Mouse (Mus musculus): ENCODE results near the gene Farsb.

GRCm38 (mm10) chr1:78510862-78511261 lies 22.2 kb upstream of the Farsb start, which contains the start of gene Mogat1:
- TF ChIP-seq MYC (IDR thresholded peaks at IDR 0.05; ENCODE audit: low read depth, low read length) (no peak), EP300 (IDR thresholded peaks at IDR 0.05; ENCODE audit: low read depth in 1 of 2, low read length in 2 of 2) (no peak), TCF12 (IDR thresholded peaks at IDR 0.05; ENCODE audit: low read depth, low read length) (no peak), CTCF (IDR thresholded peaks at IDR 0.05 in 2 of 3, conservative IDR thresholded peaks at IDR 0.05 in 1 of 3; ENCODE audit: control insufficient read depth in 1 of 3, insufficient read depth in 1 of 3, low read depth in 2 of 3, low read length in 3 of 3, poor library complexity in 1 of 3, severe bottlenecking in 1 of 3) (no peak), POLR2A (IDR thresholded peaks at IDR 0.05; ENCODE audit: control insufficient read depth in 1 of 2, insufficient read depth in 1 of 2, low read depth in 1 of 2, low read length in 2 of 2, poor library complexity in 1 of 2) (no peak), E2F4 (IDR thresholded peaks at IDR 0.05; ENCODE audit: borderline replicate concordance, low read depth, low read length) (no peak), RCOR1 (IDR thresholded peaks at IDR 0.05; ENCODE audit: low read depth, low read length) (no peak), BHLHE40 (IDR thresholded peaks at IDR 0.05; ENCODE audit: borderline replicate concordance, low read depth, low read length) (no peak), ZC3H11A (IDR thresholded peaks at IDR 0.05; ENCODE audit: low read depth, low read length) (no peak), MYB (IDR thresholded peaks at IDR 0.05; ENCODE audit: low read depth, low read length) (no peak), MEF2A (IDR thresholded peaks at IDR 0.05; ENCODE audit: extremely low read depth, insufficient replicate concordance, low read depth, low read length, poor library complexity, severe bottlenecking) (no peak), HCFC1 (IDR thresholded peaks at IDR 0.05; ENCODE audit: low read depth, low read length) (no peak), MXI1 (IDR thresholded peaks at IDR 0.05; ENCODE audit: low read depth, low read length) (no peak)
